Mouse (Mus musculus) heart, adult 2 months (tissue): ENCODE measurements around the gene Kremen1.
A peak's percentile ranks its signal among the peaks of the same experiment; 100 is the strongest.

Experiments used
- EP300 ChIP-seq: fragments of 200-500 bp; IDR thresholded peaks from 2 replicates; pipeline ENCODE4 v1.6.1; 2011; ENCODE audit warnings: low read depth, low read length, control low read depth; ENCODE audit not compliant: insufficient read depth
- POLR2A ChIP-seq: fragments of 200-500 bp; IDR thresholded peaks from 2 replicates; pipeline ENCODE4 v1.6.1; 2011; ENCODE audit warnings: mild to moderate bottlenecking, low read depth, low read length, control low read depth; ENCODE audit not compliant: insufficient read depth

GRCm38 (mm10) chr11:5261508-5262392 lies at the start of gene Kremen1:
- peak; percentile 63 for TF ChIP-seq POLR2A
- TF ChIP-seq EP300 = no peak
